Mouse (Mus musculus): ENCODE results near the gene Tex2.

Gene Tex2

GRCm38 (mm10) chr11:106544916-106545315, 68.3 kb downstream of the Tex2 start:
- in situ Hi-C loops (cut with MboI, MseI) = no loop called here

- in situ Hi-C loops (cut with MboI, MseI) = no loop called here
These were observed 69.1 kb downstream of the Tex2 start for GRCm38 (mm10) chr11:106544133-106544532.

GRCm38 (mm10) chr11:106543006-106543405, 70.2 kb downstream of the Tex2 start:
- in situ Hi-C loops (cut with MboI, MseI) = no loop called here

DNA sequence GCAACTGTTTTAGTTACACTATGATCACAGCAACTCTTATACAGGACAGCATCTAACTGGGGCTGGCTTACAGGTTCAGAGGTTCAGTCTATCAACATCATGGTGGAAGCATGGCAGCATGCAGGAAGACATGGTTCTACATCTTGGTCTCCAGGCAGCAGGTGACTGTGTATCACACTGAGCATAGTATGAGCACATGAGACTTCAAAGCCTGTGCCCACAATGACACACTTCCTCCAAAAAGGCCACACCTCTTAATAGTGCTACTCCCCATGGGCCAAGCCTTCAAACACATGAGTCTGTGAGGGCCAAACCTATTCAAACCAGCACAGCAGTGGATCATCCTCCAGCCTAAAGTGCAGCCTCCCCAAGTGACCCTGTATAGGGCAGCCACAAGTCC, 70.8 kb downstream of the Tex2 start:
- in situ Hi-C loops (cut with MboI, MseI) = no loop called here

DNA sequence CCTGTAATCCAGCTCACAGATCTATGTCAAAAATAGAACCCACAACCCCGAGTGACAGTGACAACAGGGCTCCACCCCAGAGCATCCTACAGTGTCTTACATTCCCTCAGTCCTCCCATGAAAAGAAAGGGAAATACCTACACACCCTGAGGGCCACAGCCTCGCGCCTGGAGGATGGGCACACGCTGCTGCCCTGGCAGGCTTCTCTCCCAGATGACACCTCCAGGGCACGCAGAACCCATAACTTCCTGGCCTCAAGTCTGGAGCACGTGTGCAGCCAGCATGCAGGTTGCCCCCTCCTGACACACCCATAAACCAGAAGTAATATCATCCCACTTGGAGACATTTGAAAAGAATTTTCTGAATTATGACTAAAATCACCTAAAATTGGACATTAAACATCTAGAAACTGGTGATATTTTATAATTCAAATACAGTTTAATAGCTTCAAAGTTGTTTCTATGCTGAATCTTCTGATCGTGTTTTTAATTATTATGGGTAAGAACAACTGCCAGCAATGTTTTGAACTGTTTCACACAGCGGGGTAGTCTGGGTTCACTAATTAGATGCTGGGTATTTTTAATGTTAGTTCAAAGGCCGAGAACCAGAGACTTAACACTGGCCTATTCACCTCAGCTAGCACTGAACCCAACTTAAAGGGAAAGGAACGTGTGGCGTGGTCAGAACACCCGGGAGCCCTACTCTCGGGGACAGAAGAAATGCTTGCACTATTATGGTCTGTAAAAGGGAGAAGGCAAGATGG, 72.5 kb downstream of the Tex2 start:
- in situ Hi-C loops (cut with MboI, MseI) = no loop called here

- in situ Hi-C loops (cut with MboI, MseI) = no loop called here
These were observed 76.8 kb downstream of the Tex2 start for GRCm38 (mm10) chr11:106536253-106536912.

- in situ Hi-C loops (cut with MboI, MseI) = no loop called here
These were observed 77.5 kb downstream of the Tex2 start for GRCm38 (mm10) chr11:106535660-106536252.

DNA sequence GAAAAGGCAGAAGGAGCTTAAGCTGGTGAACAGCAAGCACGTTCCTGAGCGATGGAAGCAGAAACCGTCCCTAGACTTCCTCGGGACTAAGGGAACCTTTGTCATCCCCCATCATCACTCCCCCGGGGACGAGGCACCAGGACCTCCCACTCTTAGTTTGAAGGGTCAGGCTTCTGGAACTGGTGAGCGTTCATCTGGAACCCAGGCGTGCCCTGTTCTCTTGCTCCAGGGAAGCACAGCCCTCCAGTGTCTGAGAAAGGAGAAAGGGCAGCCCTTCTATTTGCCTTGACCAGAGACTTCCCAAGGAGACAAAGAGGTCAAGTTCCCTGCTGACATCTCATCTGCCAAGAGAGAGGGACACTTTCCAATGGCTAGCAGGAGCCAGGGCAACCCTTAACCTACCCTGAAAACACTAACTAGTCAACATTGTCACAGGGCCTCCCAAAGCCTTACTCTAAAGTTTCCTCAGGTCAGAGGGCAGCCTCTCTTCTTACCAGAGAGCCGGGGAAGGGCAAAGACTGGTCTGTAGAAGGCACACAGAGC, 80.9 kb downstream of the Tex2 start:
- in situ Hi-C loops (cut with MboI, MseI) = no loop called here

DNA sequence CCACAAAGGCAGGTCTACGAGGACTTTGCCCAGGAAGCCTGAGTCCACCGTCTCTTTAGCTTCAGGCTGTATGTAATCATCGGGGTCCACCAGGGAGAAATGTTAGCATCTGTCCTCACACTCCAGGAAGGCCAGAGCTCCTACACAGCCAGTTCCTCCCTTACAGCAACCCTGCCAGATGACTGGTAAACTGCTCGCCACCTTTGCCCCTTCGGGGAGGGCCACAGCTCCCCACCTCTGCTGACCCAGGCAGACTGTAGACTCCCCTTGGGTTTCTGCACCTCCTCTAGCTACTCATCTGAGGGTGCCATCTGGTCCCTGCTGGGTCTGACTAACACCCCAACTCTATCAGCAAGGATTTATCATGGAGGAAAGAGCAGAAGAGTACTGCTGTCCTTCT, 83.4 kb downstream of the Tex2 start:
- in situ Hi-C loops (cut with MboI, MseI) = no loop called here

DNA sequence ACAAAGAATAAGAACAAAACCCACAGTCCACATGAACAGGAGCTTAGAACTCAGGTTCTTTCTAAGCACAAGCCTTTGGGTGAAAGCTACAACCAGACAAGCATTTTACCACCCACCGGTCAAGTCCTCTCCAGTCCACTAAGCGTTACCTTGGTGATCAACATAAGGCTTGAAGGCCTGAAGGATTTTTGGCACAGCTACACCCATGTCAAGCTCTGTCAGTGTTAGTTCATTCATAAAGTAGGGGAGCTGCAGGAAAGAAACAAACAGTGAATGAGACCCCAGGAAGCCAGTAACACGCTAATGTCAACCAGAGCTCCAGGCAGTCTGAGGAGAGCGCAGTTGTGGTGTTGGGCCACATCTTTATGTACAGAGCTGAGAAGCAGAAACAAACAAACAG, 84.1 kb downstream of the Tex2 start:
- in situ Hi-C loops (cut with MboI, MseI) = no loop called here

GRCm38 (mm10) chr11:106527926-106528325, 85.3 kb downstream of the Tex2 start:
- in situ Hi-C loops (cut with MboI, MseI) = no loop called here

- in situ Hi-C loops (cut with MboI, MseI) = no loop called here
These were observed 85.9 kb downstream of the Tex2 start for GRCm38 (mm10) chr11:106527147-106527821.

DNA sequence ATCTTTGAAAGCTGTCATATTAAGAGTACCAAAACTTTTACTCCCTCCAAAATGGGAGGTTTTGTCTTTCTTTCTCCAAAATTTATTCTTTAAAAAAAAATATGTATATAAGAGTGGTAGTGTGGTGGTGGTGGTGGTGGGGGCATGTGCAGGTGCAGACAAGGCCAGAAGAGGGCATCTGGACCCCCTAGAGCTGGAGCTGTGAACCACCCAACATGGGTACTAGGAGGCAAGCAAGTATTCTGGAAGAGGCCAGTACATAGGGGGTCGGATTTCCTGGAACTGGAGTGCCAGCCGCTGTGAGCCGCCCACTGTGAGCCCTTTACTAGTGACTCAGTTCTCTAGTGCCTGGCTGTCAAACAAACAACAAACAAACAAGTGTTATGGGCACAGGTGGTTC, 90.7 kb downstream of the Tex2 start:
- in situ Hi-C loops (cut with MboI, MseI) = no loop called here

DNA sequence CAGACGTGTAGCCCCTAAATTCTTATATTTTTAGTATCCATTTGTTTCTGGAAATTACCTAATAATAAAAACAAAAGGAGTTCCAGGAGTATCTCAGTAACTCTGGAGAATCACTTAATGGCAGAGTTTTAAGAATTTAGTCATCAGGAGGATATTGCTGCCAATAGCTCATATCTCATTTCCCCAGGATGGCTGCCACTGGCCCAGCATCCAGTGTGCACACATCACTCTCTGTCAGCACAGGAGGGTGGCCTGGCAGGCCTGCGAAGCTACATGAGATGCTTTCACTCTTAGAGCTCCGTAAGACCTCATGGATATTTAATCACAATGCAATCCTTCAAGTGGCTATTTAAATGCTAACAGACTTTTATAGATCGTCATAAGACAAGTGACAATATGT, 91.6 kb downstream of the Tex2 start:
- in situ Hi-C loops (cut with MboI, MseI) = no loop called here

- in situ Hi-C loops (cut with MboI, MseI) = no loop called here
These were observed 92.8 kb downstream of the Tex2 start for GRCm38 (mm10) chr11:106520404-106520803.

DNA sequence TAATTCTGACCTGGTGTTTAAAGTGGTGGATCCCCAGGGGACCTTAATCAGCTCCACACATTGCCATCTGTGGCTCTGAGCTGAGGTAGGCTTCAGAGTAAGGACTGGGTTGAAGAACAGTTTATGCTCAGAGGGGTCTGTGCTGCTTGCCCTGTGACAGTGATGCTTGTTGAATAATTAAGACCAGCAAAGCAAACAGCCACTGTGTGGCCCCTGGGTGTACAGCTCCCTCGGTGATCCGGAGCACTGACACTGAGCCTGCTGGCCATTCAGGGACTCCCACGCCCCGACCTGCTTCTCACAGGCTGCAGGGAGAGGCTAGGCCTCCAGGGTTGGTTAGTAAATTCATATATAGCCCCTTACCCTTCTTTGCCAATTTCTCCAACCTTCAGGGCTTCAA, 93.7 kb downstream of the Tex2 start:
- in situ Hi-C loops (cut with MboI, MseI) = no loop called here

DNA sequence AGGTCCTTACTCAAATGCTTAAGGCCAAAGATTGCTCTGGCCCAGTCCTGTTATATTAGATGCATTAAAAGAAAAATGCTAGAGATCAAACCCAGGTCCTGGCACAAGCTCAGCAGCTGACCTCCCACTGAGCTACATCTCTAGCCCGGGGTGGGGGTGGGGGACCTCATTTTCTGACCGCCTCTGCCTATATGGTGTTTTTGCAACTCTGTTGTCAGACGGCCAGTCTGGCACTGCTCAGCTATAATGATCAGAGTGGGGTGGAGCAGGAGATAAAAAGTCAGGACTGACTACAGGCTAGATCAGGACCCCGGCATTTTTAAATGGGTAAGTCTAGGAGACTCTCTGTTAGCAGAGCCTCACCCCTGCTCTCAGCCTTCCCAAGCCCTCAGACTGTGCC, 94.8 kb downstream of the Tex2 start:
- in situ Hi-C loops (cut with MboI, MseI) = no loop called here

DNA sequence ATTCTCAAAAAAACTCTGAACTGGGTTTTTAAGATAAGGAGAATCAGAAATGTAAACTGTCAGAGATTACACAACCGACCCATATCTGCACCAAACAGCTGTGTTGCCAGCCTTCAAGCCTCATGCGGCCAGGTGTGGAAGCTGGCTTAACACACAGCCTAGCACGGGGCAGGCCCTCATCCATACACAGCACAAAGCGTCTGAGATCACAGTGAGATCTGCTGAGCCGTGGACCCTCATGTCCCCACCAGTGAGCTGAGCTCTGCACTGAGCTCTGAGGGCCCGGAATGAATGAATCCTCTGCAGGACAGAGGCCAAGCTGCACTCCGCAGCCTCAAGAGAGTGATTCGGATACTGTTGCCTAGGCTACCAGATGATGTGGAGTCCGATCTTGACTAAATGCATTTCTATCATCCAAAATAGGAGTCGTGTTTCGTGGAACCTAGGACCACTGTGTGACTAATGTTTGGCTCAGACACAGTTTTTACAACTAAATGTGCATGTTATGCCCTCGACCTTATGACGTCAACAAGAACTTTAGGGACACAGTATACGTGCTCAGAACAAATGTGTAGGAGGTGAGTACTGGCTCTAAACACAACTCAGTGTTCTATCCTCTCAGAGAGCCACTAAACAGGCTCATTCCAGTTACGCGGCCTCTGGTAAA, 98.0 kb downstream of the Tex2 start:
- in situ Hi-C loops (cut with MboI, MseI) = no loop called here

DNA sequence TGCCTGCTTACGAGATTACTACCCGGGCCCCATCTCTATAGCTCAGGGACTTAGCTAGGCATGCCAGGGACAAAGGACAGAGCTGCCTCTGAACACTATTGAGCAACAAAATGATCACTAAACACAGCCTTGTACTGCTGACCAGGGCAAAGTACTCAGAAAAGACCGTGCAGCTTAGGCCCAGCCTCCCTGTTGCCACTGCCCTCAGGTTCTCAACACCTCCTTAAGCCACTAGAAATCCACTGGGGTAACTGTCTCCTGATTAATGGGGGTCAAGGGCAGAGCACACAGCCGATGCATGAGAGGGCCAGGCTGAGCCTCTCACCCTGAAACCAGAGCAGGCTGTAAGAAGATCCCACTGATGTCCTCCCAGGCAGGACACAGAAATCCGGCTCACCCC, 98.8 kb downstream of the Tex2 start:
- in situ Hi-C loops (cut with MboI, MseI) = no loop called here

DNA sequence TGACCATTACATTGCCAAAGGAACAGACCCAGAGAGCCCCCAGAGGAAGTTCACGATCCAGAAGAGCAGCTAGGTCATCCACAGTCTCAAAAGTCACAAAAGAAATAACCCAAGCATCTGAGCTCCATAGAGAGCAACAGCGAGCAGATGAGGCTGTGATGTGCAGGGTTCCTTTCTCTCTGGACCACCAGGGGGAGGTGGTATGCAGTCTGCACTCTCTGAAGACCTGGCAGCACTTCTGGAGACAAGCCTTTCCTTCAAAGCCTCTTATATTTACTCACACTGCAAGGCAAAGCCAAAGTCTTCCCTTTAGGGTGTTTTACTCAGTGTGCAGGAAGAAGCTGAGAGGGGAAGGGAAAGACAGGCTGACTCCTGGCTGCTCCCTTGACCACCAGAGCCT, 100.1 kb downstream of the Tex2 start:
- in situ Hi-C loops (cut with MboI, MseI) = no loop called here

- in situ Hi-C loops (cut with MboI, MseI) = no loop called here
These were observed 101.2 kb downstream of the Tex2 start for GRCm38 (mm10) chr11:106512006-106512390.
